Mouse (Mus musculus) kidney, adult 2 months (tissue): ENCODE results near the gene Cfap73.
A peak's percentile ranks its signal among the peaks of the same experiment; 100 is the strongest.

Experiments used
- CTCF ChIP-seq: fragments of 200-500 bp; conservative IDR thresholded peaks from 2 replicates; pipeline ENCODE4 v1.5.1; 2011; ENCODE audit warnings: low read depth, mild to moderate bottlenecking, control low read depth, low read length, moderate library complexity, mixed read lengths; ENCODE audit not compliant: insufficient read depth, insufficient read length
- POLR2A ChIP-seq: fragments of 200-500 bp; IDR thresholded peaks from one replicate; pipeline ENCODE4 v1.6.1; 2011; ENCODE audit warnings: low read depth, low read length, control low read depth

- TF ChIP-seq CTCF, result no peak
- TF ChIP-seq POLR2A, result peak; percentile 20
Observed at GRCm38 (mm10) chr5:120612822-120613604, 21.0 kb downstream of the Cfap73 start.
